Mouse (Mus musculus): ENCODE data around the gene Smagp. TPM values are rescaled to one million over a fixed set of nuclear protein-coding genes. Genes with fewer than 3 reads are reported as not detected.

Gene Smagp
- polyA plus RNA-seq, 1 experiment from 2014 or later: 3.9 TPM

DNA sequence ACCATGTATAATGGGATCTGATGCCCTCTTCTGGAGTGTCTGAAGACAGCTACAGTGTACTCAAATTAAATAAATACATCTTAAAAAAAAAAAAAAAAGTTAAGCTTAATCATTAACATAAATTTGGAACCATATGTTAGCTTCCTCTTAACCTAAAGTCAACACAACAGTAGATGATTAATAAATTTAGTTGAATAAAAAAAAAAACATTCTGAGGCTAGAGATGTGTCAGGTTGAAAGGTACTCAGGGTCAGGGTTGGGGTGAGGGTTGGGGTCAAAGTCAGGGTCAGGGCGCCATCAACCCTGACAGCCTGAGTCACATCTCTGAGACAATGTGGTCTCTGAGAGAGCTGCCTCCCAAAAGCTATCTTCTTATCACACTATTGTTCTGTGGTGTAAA, 17.5 kb upstream of the Smagp start:
- H3K36me3 ChIP-seq (ENCODE audit: control insufficient read depth, insufficient read depth, low read length): no peaks in the 10 kb centered on the region
- no peak overlapping the region for H3K9ac ChIP-seq (ENCODE audit: low read length)
- no peak for ATAC-seq (ENCODE audit: low FRiP score)
- DNase-seq (ENCODE audit: low spot score, missing footprints): no peak
- H3K4me1 ChIP-seq (ENCODE audit: control insufficient read depth, insufficient read depth, low read length): no peaks in the 10 kb centered on the region
- no peak overlapping the region for H3K4me3 ChIP-seq (ENCODE audit: low read depth, low read length)
- no peak overlapping the region for H3K4me2 ChIP-seq
- H3K27ac ChIP-seq (ENCODE audit: low read depth, low read length): no peak overlapping the region
- H3K27me3 ChIP-seq (ENCODE audit: control insufficient read depth, insufficient read depth, low read length): no peaks in the 10 kb centered on the region
- 93% methylated on average over 1 of the region's 1 CpGs for WGBS
- H3K9me3 ChIP-seq (ENCODE audit: control insufficient read depth, low read length): no peaks in the 10 kb centered on the region

DNA sequence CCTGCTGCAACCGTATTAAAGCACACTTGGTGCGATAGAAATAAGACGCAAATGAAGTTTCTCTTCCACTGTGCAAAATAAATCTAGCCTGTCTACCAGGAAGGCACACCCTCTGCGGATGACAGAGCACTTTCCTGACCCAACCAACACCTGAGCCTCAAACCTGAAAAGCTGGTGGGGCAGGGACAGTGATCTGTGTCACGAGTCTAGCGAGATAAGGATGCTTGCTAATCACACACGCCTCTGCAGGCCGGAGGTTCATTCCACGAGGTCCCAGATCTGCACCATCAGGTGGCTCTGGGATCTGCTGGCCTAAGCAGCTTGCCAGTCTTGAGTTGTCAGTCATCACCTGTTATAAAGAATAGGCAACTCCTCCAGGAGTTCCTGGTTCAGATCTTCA, 14.9 kb upstream of the Smagp start:
- H3K36me3 ChIP-seq (ENCODE audit: control insufficient read depth, insufficient read depth, low read length): no peaks in the 10 kb centered on the region
- 93% methylated on average over 9 of the region's 9 CpGs for WGBS

DNA sequence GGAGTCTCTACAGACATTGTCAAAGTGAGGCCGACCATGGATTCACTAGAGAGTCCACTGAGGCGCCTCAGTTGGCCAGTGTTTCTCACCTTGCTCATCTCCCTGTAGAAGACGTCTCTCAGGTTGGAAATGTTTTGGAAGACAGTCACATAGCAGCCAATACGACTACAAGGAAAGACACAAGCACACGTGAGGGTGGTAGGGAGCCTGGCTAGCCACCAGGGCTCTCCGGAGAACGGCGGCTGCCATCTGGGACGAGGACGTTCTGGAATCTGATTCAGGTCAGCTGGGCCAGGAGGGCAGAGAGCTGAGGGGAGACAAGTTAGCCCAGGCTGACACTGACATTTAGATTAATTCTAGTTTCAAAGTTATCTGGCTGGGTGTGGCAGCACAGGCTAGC, 13.4 kb upstream of the Smagp start:
- DNase-seq (ENCODE audit: low spot score, missing footprints): no peak
- Histone ChIP-seq H3K4me1 (ENCODE audit: control insufficient read depth, insufficient read depth, low read length) (no peaks in the 10 kb centered on the region), H3K4me2 (no peak overlapping the region), H3K9me3 (ENCODE audit: control insufficient read depth, low read length) (no peaks in the 10 kb centered on the region), H3K9ac (ENCODE audit: low read length) (no peak overlapping the region), H3K4me3 (ENCODE audit: low read depth, low read length) (no peak overlapping the region), H3K27ac (ENCODE audit: low read depth, low read length) (no peak overlapping the region), H3K36me3 (ENCODE audit: control insufficient read depth, insufficient read depth, low read length) (no peaks in the 10 kb centered on the region), H3K27me3 (ENCODE audit: control insufficient read depth, insufficient read depth, low read length) (no peaks in the 10 kb centered on the region)
- WGBS: 86% methylated on average over 10 of the region's 10 CpGs
- ATAC-seq (ENCODE audit: low FRiP score): no peak

More for the DNA sequence above, 14.9 kb upstream of the Smagp start:
- Histone ChIP-seq H3K4me2 (no peak overlapping the region), H3K4me1 (ENCODE audit: control insufficient read depth, insufficient read depth, low read length) (no peaks in the 10 kb centered on the region), H3K27ac (ENCODE audit: low read depth, low read length) (no peak overlapping the region), H3K9me3 (ENCODE audit: control insufficient read depth, low read length) (no peaks in the 10 kb centered on the region), H3K9ac (ENCODE audit: low read length) (no peak overlapping the region), H3K4me3 (ENCODE audit: low read depth, low read length) (no peak overlapping the region), H3K27me3 (ENCODE audit: control insufficient read depth, insufficient read depth, low read length) (no peaks in the 10 kb centered on the region)
- no peak for DNase-seq (ENCODE audit: low spot score, missing footprints)
- no peak for ATAC-seq (ENCODE audit: low FRiP score)

DNA sequence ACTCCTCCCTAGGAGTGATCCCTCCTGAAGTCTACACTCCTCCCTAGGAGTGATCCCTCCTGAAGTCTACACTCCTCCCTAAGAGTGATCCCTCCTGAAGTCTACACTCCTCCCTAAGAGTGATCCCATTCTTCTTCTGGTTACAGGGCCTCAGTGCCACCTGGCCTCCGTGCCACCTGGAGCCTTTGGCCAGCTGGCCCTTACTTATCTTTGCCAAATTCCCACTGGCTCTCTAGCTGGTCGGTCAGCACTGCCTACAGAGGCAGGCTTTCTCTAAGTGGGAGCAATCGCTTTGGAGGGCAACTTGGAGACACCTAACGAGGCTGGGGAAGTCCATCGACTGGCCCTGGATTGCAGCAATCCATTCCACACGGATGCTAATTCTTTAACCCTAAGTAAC, 9.4 kb upstream of the Smagp start:
- no peak overlapping the region for H3K27ac ChIP-seq (ENCODE audit: low read depth, low read length)
- no peak overlapping the region for H3K9ac ChIP-seq (ENCODE audit: low read length)
- ATAC-seq (ENCODE audit: low FRiP score) (no peak), DNase-seq (ENCODE audit: low spot score, missing footprints) (no peak)
- H3K9me3 ChIP-seq (ENCODE audit: control insufficient read depth, low read length): no peaks in the 10 kb centered on the region
- 79% methylated on average over 6 of the region's 6 CpGs for WGBS
- no peak overlapping the region for H3K4me2 ChIP-seq
- no peak overlapping the region for H3K4me3 ChIP-seq (ENCODE audit: low read depth, low read length)
- H3K4me1 ChIP-seq (ENCODE audit: control insufficient read depth, insufficient read depth, low read length): no peaks in the 10 kb centered on the region
- H3K36me3 ChIP-seq (ENCODE audit: control insufficient read depth, insufficient read depth, low read length): no peaks in the 10 kb centered on the region
- H3K27me3 ChIP-seq (ENCODE audit: control insufficient read depth, insufficient read depth, low read length): no peaks in the 10 kb centered on the region

DNA sequence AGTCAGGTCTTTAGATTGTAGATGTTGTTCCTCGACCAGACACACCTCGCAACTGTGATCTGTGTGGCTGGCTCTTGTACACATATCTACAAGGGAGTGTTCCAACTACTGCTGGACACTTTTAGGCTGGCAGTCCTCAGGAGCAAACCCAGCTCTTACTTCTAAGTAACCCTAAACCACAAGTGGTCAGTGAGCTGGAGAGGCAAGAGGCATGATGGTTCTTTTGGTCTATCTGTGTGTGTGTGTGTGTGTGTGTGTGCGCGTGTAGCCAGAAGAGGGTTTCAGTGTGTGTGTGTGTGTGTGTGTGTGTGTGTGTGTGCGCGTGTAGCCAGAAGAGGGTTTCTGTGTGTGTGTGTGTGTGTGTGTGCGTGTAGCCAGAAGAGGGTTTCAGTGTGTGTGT, 5.7 kb upstream of the Smagp start:
- Histone ChIP-seq H3K27ac (ENCODE audit: low read depth, low read length) (no peak overlapping the region), H3K9ac (ENCODE audit: low read length) (no peak overlapping the region), H3K9me3 (ENCODE audit: control insufficient read depth, low read length) (no peaks in the 10 kb centered on the region), H3K36me3 (ENCODE audit: control insufficient read depth, insufficient read depth, low read length) (no peaks in the 10 kb centered on the region), H3K27me3 (ENCODE audit: control insufficient read depth, insufficient read depth, low read length) (peaks cover 14% of the 10 kb centered on the region), H3K4me3 (ENCODE audit: low read depth, low read length) (no peak overlapping the region), H3K4me2 (no peak overlapping the region), H3K4me1 (ENCODE audit: control insufficient read depth, insufficient read depth, low read length) (no peaks in the 10 kb centered on the region)
- WGBS: 92% methylated on average over 7 of the region's 7 CpGs
- DNase-seq (ENCODE audit: low spot score, missing footprints) (no peak), ATAC-seq (ENCODE audit: low FRiP score) (no peak)

DNA sequence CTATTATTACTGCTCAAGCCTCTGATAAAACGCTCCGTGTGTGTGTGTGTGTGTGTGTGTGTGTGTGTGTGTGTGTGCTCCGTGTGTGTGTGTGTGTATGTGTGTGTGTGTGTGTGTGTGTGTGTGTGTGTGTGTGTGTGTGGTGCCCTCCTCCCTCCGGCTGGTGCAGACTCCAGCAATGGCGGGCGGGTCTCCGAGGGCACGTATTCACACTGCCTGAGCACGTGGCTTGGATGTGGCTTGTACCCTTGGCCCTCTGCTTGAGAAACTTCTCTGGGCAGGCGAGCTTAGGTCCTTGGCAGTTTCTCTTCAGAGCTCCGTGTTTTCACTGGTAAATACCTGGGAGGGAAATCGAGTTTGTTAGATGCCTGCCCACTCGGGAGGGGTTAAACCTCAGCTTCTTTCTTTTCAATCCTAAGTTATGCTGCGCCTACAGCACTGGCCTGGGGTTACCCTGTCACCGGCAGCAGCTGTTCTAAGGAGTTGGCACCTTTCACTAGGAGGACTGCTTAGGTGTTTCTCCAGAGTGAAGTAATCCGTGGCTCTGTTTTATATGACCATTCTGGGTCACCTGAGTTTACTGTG, 4.6 kb upstream of the Smagp start:
- no peak overlapping the region for H3K27ac ChIP-seq (ENCODE audit: low read depth, low read length)
- no peak overlapping the region for H3K9ac ChIP-seq (ENCODE audit: low read length)
- DNase-seq (ENCODE audit: low spot score, missing footprints) (no peak), ATAC-seq (ENCODE audit: low FRiP score) (no peak)
- peaks cover 6% of the 10 kb centered on the region for H3K4me1 ChIP-seq (ENCODE audit: control insufficient read depth, insufficient read depth, low read length)
- H3K9me3 ChIP-seq (ENCODE audit: control insufficient read depth, low read length): no peaks in the 10 kb centered on the region
- no peak overlapping the region for H3K4me3 ChIP-seq (ENCODE audit: low read depth, low read length)
- H3K4me2 ChIP-seq: no peak overlapping the region
- H3K36me3 ChIP-seq (ENCODE audit: control insufficient read depth, insufficient read depth, low read length): no peaks in the 10 kb centered on the region
- 79% methylated on average over 16 of the region's 16 CpGs for WGBS
- peaks cover 26% of the 10 kb centered on the region for H3K27me3 ChIP-seq (ENCODE audit: control insufficient read depth, insufficient read depth, low read length)

DNA sequence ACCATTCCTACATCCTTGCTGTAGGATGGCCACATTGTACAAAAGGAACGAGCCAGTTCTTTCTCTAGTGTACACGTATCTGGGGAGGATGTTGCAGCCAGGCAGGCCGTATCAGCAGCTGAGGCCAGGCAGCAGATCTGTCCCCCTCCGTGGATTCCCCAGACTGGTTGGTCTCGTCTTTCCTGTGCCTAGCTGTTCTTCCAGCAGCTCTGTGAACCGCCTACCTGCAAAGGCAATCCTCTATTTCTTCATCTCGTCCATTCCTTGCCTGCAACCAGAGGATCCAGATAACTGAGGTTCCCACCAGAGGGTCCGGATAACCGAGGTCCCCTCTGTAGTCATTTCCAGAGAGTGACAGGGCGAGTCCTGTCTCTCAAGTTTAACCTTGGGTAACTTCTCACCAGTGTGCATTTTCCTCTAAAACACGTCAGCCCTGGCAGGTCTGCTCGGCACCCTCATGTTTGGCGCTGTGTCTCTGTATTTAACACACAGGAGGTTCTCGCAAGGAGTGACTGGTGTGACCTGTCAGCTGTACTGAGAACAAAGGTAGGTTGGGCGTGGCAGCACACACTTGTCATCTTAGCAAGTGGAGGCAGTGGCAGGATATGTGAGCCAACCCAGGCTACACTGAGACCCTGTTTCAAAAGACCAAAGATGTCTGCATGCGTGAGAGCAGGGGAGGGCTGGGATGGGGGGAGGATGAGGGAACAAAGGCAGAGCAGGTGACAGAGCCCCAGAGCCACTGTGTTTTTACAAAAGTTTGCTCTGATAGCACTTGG, 3.4 kb upstream of the Smagp start:
- DNase-seq (ENCODE audit: low spot score, missing footprints) (no peak), ATAC-seq (ENCODE audit: low FRiP score) (no peak)
- Histone ChIP-seq H3K4me3 (ENCODE audit: low read depth, low read length) (no peak overlapping the region), H3K27ac (ENCODE audit: low read depth, low read length) (no peak overlapping the region), H3K4me1 (ENCODE audit: control insufficient read depth, insufficient read depth, low read length) (peaks cover 8% of the 10 kb centered on the region), H3K4me2 (no peak overlapping the region), H3K9me3 (ENCODE audit: control insufficient read depth, low read length) (no peaks in the 10 kb centered on the region), H3K27me3 (ENCODE audit: control insufficient read depth, insufficient read depth, low read length) (peaks cover 37% of the 10 kb centered on the region), H3K36me3 (ENCODE audit: control insufficient read depth, insufficient read depth, low read length) (no peaks in the 10 kb centered on the region), H3K9ac (ENCODE audit: low read length) (no peak overlapping the region)
- 78% methylated on average over 16 of the region's 16 CpGs for WGBS

DNA sequence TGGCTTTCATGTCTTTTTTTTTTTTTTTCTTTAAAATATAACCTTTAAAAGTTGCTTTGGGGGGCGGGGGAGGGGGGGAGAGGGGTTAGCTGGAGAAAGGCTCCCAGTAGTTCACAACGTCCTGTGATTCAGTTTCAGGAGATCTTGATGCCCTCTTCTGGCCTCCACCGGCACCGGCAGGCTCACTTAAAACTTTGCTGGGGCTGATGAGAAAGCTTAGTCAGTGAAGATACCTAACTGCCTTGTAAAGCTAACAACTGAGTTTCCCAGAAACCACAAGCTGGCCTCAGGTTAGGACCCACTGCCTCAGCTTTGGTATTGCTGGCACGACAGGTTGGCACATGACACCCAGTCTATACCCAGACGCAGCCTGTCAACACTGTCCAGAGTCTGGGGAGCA, 921 bp upstream of the Smagp start:
- WGBS: 16% methylated on average over 6 of the region's 6 CpGs
- Histone ChIP-seq H3K4me3 (ENCODE audit: low read depth, low read length) (no peak overlapping the region), H3K9ac (ENCODE audit: low read length) (no peak overlapping the region), H3K27me3 (ENCODE audit: control insufficient read depth, insufficient read depth, low read length) (peaks cover 48% of the 10 kb centered on the region), H3K36me3 (ENCODE audit: control insufficient read depth, insufficient read depth, low read length) (no peaks in the 10 kb centered on the region), H3K4me1 (ENCODE audit: control insufficient read depth, insufficient read depth, low read length) (peaks cover 8% of the 10 kb centered on the region), H3K9me3 (ENCODE audit: control insufficient read depth, low read length) (no peaks in the 10 kb centered on the region), H3K27ac (ENCODE audit: low read depth, low read length) (no peak overlapping the region), H3K4me2 (no peak overlapping the region)
- DNase-seq (ENCODE audit: low spot score, missing footprints) (no peak), ATAC-seq (ENCODE audit: low FRiP score) (no peak)

DNA sequence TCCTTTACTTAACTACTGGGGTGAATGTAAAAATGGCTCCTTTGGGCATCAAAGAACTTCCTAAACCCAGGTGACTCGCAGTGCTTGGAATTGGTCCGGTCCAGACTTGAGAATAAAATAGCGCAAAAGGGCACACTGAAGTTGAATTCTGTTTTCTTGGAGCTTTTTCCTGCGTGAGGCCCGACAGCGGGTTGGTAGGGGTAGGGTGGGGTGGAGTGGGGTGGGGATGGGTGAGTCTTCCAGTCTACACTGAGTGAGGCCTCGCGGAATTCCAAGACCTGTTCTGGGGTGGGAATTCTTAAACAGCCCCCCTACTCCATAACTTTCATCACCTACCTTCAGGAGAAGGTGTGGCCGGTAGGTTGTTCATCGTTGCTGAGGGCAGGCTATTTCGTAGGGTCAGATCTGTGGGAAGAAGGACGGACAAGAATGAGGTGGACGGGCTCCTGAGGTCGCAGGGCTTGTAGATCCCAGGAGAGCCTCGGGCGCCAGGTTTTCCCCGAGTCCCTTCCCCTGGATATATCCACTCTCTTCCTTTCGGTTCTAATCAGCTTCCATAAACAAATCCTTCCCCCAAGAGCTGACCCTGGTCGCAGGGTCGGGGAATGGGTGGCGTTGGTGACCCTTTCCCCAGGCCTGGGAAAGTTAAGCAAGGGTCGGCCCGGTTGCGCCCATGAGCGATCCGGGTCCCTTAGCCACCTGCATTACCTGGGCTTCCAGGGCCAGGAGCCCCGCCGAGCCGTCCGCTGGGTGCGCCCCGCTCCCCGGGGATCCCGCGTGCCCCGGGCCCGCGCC, 692 bp downstream of the Smagp start:
- H3K27me3 ChIP-seq (ENCODE audit: control insufficient read depth, insufficient read depth, low read length): peaks cover 48% of the 10 kb centered on the region
- peak; percentile 92 for DNase-seq (ENCODE audit: low spot score, missing footprints)
- no peak overlapping the region for H3K27ac ChIP-seq (ENCODE audit: low read depth, low read length)
- H3K36me3 ChIP-seq (ENCODE audit: control insufficient read depth, insufficient read depth, low read length): no peaks in the 10 kb centered on the region
- no peak for ATAC-seq (ENCODE audit: low FRiP score)
- peak overlapping the region; percentile 65 for H3K4me2 ChIP-seq
- H3K9me3 ChIP-seq (ENCODE audit: control insufficient read depth, low read length): no peaks in the 10 kb centered on the region
- H3K4me1 ChIP-seq (ENCODE audit: control insufficient read depth, insufficient read depth, low read length): peaks cover 8% of the 10 kb centered on the region
- peak overlapping the region; percentile 31; the same call in 1 of the 2 replicates for H3K9ac ChIP-seq (ENCODE audit: low read length)
- H3K4me3 ChIP-seq (ENCODE audit: low read depth, low read length): peak overlapping the region; percentile 43
- 3% methylated on average over 38 of the region's 38 CpGs for WGBS

Data from midbrain, embryonic 11.5 days (tissue).